Mouse (Mus musculus) liver, postnatal 0 days (tissue): Measurements from ENCODE around the gene Fras1.

Experiments used
- CTCF ChIP-seq: sonication (generic); IDR thresholded peaks from 2 replicates; pipeline ENCODE4 v1.5.1; 2016; ENCODE audit warnings: antibody characterized with exemption, low read depth
- EP300 ChIP-seq: IDR thresholded peaks from 2 replicates; pipeline ENCODE4 v1.6.1; 2016; ENCODE audit warnings: antibody characterized with exemption, low read depth, mild to moderate bottlenecking

DNA sequence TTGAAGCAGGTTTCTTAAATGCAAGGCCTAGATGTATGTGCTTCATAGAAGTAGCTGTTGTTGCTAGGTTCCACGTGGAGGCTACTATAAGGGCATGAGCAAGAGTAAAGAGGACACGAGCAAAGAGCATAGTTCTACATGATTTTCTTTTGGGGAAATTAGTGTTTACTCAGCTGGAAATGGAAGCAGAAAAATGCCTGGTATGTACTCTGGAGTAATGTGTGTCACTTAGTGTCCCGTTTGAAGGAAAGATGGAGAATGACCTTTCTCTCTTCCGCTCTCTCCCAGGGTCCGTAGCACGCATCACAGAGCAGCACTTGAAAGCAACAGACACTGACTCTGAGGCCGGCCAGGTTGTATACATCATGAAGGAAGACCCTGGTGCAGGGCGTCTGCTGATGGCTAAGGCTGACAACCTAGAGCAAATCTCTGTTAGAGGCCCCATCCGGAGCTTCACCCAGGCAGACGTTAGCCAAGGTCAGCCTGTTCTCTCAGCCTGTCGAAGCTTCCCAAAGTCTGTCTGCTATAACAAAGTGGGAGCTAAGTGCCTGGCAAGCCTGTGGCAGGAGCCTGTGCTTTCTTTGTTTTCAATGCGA lies 338.4 kb downstream of the Fras1 start:
- TF ChIP-seq EP300 (no peak), CTCF (no peak)
